Mouse (Mus musculus) right cerebral cortex, adult 2 months (tissue): ENCODE data around the gene Samd4.

Experiments
- DNase-seq, 2 experiments: peaks; one replicate each; pipeline ENCODE4 v3.0.0; 2021 to 2022; ENCODE audit warnings: low spot score in 2 of 2

Gene Samd4

GRCm38 (mm10) chr14:46955109-46955508 is 72.5 kb downstream of the Samd4 start:
- DNase-seq = no peak

- no peak for DNase-seq
Observed at GRCm38 (mm10) chr14:46955574-46956043, 73.0 kb downstream of the Samd4 start.

- DNase-seq = no peak
Observed at GRCm38 (mm10) chr14:46956121-46956520, 73.5 kb downstream of the Samd4 start.

- DNase-seq = no peak
Observed at GRCm38 (mm10) chr14:46959166-46959721, 76.6 kb downstream of the Samd4 start.

DNA sequence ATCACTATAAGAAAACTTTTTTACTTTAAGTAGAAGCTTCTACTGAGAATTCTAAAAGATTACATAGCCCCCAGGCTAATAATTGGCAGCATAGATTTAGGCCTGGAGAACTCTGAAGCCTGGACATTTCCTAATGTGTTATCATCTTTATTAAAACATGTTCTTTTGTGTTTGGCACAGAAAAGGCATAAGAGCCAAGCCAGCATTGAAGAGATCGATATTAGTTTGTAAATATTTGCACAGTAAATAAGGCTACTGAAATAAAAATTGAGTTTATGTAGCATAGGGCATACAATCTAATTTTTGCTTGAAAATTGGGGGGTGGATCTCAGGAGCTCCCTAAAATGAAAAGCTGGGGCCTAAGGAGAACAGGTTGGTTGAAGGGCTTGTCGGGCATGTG is 77.2 kb downstream of the Samd4 start:
- DNase-seq = no peak

GRCm38 (mm10) chr14:46962832-46963231 is 80.2 kb downstream of the Samd4 start:
- DNase-seq = no peak

DNA sequence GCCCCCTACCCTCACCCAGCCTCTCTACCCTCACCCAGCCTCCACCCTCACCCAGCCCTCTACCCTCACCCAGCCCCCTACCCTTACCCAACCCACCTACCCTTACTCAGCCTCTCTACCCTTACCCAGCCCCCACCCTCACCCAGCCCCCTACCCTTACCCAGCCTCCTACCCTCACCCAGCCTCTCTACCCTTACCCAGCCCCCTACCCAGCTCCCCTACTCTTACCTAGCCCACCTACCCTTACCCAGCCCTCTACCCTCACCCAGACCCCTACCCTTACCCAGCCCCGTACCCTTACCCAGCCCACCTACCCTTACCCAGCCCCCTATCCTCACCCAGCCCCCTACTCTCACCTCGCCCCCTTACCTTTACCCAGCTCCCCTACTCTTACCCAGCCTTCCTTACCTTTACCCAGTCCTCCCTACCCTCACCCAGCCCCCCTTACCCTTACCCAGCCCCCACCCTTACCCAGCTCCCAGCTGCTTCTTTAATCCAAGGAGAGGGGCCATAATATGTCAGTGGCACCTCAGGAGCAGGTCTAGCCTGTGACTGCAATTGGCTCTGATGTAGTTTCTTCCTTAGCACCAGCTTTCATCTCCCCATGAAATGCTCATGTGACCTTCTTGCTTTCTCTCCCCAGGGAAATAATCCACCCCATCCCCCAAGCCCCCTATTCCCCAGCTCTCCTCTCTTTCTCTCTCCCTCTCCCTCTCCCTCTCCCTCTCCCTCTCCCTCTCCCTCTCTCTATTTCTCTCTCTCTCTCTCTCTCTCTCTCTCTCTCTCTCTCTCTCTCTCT is 81.6 kb downstream of the Samd4 start:
- no peak for DNase-seq

DNA sequence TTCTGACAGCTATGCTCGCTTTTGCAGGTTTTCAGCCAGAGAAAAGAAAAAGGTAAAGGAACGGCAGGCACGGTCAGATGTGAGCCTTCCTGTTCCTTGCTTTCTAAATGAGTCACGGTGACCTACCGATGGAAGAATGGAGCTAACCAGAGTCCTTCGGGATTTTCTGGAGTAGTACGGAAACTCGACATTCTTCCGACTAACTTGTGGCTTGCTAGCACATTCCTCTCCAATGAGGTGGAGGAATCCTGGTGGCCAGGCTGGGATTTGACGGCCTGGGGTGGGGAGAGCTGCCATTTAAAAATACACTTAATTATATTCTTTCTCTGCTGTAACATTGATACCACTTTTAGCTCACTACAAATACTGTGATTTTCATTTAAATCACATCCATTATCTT is 83.6 kb downstream of the Samd4 start:
- no peak for DNase-seq

GRCm38 (mm10) chr14:46968046-46968445 is 85.4 kb downstream of the Samd4 start:
- DNase-seq = no peak

- DNase-seq = peak; percentile 55 to 69
Observed at GRCm38 (mm10) chr14:46970673-46971072, 88.0 kb downstream of the Samd4 start.

- DNase-seq = no peak
Observed at GRCm38 (mm10) chr14:46971802-46972201, 89.1 kb downstream of the Samd4 start.

DNA sequence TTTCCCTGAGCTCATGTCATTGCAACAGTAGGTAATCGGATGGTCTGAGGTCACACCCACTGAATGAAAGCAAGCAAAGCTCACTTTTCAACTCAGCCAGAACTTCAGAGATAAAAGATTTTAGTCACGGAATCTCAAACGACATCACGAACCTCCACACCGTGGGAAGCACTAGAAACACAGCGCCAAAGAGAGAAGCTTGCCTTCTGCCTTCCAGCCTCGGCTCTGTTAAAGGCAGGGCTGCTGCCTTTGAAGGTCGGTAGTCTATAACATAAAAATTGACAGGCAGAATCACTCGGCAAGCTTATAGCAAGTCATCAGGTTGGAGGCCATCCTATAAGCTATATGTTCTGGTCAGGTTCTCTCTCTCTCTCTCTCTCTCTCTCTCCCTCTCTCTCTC is 92.2 kb downstream of the Samd4 start:
- no peak for DNase-seq

- no peak for DNase-seq
Observed at GRCm38 (mm10) chr14:46975969-46976368, 93.3 kb downstream of the Samd4 start.

DNA sequence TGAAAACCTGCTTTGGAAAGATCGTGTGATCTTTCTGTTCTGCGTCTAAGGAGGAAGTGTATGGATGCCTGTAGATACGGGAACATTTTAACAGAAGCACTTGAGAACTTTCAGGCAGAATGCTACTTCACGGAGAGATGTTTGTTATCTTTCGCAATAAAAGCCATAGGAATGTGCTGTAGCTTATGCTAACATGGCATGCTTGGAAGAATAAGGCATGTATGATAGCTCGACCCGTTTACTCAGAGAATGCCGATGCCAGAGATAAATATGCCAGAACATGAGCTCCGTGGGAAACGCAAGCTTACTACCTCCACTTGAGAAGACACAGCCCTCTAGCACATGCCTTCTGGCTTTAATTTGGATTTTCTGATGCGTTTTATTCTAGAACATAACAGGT is 94.1 kb downstream of the Samd4 start:
- DNase-seq = no peak

DNA sequence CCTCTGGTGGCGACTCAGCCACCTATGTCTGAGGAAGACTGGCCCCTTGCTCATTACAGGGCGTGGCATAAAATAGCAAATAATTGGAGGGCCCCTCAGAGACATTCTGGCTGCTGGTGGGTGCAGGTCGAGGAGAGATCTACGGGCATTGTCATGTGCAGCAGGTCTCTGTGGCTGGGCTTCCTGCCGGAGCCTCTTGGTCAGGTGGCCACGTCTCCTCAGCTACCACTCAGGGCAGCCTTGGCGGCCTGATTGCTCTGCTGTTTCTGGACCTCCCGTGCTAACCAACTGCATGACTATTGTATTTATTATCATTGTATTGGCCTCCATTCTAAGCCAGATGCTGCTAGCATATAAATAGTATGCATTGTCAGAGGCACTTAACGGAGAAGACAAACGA is 95.0 kb downstream of the Samd4 start:
- DNase-seq = no peak

GRCm38 (mm10) chr14:46979172-46979571 is 96.5 kb downstream of the Samd4 start:
- no peak for DNase-seq

DNA sequence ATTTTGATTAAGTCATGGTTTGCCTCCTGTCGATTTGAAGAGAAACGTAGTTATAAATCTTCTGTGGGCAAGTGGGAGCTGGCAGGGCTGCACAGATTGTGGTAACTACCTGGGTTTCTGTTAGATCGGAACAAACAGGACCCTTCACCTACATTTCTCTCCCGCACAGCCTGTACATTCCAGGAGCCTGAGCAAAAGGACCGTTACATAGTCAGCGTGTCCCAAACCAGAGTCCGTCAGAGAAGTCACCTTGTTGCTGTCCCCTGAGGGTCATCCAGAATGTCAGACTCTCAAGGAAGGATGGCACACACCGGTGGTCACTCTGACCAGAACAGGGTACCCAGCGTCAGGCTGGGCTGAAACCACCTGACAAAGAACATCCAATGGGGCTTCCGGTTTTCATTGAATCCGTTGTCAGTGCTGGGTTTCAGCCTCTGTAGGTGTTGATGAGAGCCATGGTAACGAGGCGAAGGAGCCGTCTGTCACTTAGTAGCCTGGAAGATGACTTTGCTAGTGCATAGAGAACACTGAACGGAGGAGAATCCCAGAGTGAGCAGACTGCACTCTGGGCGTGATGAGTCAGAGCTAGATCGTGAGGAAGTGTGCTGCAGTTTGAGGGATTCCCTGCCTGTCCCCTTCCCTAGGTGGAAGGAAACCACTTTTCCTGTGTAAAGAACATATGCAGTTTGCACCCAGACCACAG is 98.2 kb downstream of the Samd4 start:
- DNase-seq = peak; percentile 68 to 69

DNA sequence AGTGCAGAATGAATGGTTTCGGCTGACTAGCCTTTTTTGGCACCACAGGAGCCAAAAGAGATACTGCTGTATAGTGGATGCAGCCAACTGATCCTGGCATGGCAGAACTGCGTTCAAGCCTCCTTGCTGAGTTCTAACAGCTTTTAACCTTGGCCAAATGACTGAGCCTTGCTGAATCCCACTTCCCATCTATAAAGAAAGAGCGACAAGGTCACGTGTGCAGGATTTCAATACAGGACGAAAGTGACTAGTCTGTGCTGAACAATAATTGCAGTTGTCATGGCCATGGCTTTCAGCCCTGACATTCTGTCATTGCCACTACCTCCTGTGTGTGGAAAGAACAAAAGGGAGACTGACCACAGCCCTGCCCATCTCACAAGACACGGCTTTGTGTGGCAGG is 99.5 kb downstream of the Samd4 start:
- DNase-seq = no peak

GRCm38 (mm10) chr14:46984542-46985125 is 102.0 kb downstream of the Samd4 start:
- DNase-seq = no peak

DNA sequence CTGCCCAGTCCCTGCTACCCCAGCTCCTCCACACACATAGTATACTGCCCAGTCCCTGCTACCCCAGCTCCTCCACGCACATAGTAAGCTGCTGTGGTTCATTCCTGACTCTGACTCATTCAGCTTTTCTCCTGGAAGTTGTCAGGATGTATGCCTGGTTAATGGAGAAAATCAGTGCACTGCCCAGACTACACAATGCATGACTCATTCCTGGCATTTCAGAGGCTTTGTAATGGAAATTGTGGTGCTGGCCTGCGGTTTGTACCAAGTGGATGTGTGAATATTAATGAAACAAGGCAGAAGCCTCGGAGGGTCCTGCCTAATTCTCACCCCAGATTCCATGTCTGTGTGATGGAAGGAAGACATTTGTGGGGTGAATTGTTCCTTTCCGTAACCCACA is 107.0 kb downstream of the Samd4 start:
- DNase-seq = peak; percentile 26 to 37

DNA sequence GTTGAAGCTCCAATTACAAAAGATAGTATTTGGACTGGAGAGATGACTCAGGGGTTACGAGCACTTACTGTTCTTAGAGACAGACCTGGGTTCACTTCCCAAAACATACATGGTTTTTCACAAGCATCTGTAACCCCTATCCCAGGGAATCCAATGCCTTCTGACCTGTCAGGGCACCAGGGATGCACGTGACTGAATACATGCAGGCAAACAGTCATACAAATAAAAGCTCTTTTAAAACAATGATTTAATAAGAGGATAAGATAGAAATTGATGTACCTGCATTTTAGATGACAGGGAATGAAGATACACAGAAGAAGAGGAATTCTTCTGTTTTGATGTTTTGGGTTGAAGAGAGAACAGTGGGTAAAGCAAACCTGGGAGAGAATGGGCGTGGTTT is 107.8 kb downstream of the Samd4 start:
- DNase-seq = no peak

DNA sequence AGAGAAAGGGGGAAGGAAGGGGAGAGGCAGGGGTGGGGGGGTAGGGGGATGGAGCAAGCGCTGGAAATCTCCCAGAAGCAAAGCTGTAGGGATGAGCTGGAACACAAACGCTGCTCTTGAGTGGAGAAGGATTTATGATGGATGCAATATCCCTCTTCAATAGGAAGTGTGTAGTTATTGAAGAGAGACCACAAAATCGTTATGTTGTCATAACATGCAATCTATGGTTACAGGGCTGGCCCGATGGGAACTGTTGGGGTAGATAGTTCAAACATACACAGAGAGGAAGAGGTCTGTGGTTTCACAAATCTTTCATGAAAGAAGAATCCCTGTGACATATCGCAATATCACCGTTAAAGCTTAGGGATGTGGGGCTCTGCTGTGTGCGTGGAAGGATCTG is 112.0 kb downstream of the Samd4 start:
- no peak for DNase-seq
